Mouse (Mus musculus): ENCODE measurements at regions not wholly inside any gene's neighbourhood (a gene's known extent, or its start where the extent isn't known, plus 50 kb on each side); places are given as distances from the start of the nearest gene placed in this dataset.

- no peak for ATAC-seq (replicated peaks; ENCODE audit: low read depth, poor library complexity, severe bottlenecking)
Measured at GRCm38 (mm10) chr1:185615819-185616429, 161.3 kb downstream of the Slc30a10 start.

GRCm38 (mm10) chr1:185617691-185618090, 163.0 kb downstream of the Slc30a10 start:
- no peak for ATAC-seq (replicated peaks; ENCODE audit: low read depth, poor library complexity, severe bottlenecking)

DNA sequence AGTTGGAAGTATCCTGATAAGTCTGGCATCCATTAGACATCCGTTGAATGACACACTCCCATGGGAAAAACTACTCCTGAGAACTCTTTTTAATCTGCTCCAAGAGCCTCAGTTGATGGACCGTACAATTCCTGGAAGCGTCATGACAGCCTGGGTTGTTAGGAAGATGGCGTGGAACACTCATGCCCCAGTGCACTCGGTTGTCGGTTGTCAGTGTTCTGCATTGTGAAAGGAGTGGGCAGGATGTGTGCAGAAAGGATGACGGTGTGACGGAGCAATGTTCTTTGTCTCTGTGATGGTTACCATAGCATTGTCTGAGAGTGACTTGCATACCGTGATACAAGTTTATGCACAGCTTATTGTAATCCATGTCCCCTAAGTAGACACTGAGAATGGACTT, 164.4 kb downstream of the Slc30a10 start:
- ATAC-seq (replicated peaks; ENCODE audit: low read depth, poor library complexity, severe bottlenecking) = no peak

- no peak for ATAC-seq (replicated peaks; ENCODE audit: low read depth, poor library complexity, severe bottlenecking)
Measured at GRCm38 (mm10) chr1:185628401-185628800, 173.8 kb downstream of the Slc30a10 start.

DNA sequence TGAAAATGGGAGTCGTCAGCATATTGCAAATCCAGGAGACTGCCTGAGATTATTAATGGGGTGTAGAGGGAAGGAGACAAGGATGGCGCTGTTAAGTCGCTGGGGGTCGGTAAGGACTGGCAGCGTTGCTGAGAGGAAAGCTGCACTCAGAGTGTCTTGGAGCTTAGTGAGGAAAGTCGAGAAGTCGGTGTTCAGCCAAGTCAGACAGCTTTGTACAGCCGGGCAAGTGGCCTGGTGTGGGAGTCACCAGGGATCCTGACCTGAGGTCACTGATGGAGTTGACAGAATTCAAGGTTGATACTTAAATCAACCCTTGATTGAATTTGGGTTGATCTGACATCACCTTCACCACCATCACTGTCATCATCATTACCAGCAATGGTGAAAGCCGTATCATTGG, 175.3 kb downstream of the Slc30a10 start:
- ATAC-seq (replicated peaks; ENCODE audit: low read depth, poor library complexity, severe bottlenecking) = no peak

GRCm38 (mm10) chr1:185638631-185639030, 184.0 kb downstream of the Slc30a10 start:
- no peak for ATAC-seq (replicated peaks; ENCODE audit: low read depth, poor library complexity, severe bottlenecking)

- ATAC-seq (replicated peaks; ENCODE audit: low read depth, poor library complexity, severe bottlenecking) = no peak
Measured at GRCm38 (mm10) chr1:185639486-185639885, 184.8 kb downstream of the Slc30a10 start.

DNA sequence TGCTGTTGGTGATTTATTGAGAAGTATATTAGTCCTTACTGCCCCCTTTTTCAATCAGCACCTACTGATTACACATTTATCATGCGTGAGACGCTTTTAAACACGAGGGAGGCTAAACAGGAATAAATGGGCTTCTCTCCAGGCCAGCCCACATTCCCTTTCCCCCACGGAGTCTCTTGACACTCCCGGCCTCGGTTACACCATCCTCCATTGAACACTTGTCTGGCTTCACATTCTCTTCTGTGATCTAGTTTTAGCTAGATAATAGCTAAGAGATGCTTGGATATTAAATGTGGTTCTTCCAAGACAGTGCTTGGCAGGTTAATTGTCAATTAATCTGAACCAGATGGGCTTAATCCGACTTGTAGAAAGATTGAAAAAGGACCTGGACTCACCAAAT, 189.4 kb downstream of the Slc30a10 start:
- no peak for ATAC-seq (replicated peaks; ENCODE audit: low read depth, poor library complexity, severe bottlenecking)

GRCm38 (mm10) chr1:185648128-185648527, 193.5 kb downstream of the Slc30a10 start:
- ATAC-seq (replicated peaks; ENCODE audit: low read depth, poor library complexity, severe bottlenecking) = no peak

- ATAC-seq (replicated peaks; ENCODE audit: low read depth, poor library complexity, severe bottlenecking) = no peak
Measured at GRCm38 (mm10) chr1:185648926-185649325, 194.3 kb downstream of the Slc30a10 start.

DNA sequence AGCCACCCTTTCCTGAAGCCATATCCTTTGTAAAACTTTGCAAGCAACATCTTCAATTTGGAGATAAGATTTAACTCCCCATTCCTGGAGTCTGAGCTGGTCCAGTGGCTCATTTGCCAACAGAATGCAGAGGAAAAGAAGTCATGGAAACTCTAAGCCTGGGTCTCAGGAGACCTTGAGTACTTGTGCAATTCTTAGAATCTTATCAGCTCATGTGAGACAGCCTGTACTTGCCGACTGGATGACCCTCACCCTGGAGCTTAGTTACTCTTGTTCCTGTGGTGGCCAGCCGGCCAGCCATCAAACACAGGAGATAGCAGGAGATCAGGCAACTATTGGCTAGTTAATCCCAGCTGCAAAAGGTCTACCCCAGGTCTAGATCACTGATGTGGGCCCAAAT, 196.3 kb downstream of the Slc30a10 start:
- ATAC-seq (replicated peaks; ENCODE audit: low read depth, poor library complexity, severe bottlenecking) = no peak

DNA sequence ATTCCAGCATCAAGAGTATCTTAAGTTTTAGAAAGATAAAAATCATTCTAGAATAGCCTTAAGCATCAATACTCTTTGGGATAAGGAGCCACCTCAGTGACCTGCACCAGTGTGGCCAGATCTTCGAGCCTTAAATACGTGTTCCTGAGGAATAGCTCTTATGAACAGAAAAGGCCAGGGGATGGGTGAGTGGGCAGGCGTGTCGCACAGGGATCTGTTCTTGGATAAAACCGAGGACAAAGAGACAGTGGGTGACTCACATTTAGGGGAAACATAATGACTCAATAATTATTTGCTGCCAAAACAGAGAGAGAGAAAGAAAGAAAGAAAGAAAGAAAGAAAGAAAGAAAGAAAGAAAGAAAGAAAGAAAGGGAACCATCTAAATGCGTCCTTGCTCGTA, 200.4 kb downstream of the Slc30a10 start:
- no peak for ATAC-seq (replicated peaks; ENCODE audit: low read depth, poor library complexity, severe bottlenecking)

GRCm38 (mm10) chr1:185655461-185655860, 200.8 kb downstream of the Slc30a10 start:
- ATAC-seq (replicated peaks; ENCODE audit: low read depth, poor library complexity, severe bottlenecking) = no peak

DNA sequence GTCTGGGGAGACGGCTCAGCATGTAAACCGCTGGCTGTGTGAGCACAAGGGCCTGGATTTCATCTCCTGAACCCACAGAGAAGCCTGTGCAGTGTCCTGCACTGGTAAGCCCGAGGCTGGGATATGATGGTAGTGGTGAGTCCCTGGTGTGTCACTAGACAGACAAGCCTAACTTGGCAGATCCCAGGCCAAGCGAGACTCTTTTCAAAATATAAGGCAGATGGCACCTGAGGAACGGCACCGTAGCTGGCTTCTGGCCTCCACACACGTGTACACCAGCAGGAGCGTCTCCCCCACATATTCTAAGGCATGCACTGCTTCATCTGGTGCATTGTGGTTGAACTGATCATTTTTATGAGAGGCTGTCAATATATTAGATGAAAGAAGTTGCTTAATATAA, 202.6 kb downstream of the Slc30a10 start:
- ATAC-seq (replicated peaks; ENCODE audit: low read depth, poor library complexity, severe bottlenecking) = no peak

DNA sequence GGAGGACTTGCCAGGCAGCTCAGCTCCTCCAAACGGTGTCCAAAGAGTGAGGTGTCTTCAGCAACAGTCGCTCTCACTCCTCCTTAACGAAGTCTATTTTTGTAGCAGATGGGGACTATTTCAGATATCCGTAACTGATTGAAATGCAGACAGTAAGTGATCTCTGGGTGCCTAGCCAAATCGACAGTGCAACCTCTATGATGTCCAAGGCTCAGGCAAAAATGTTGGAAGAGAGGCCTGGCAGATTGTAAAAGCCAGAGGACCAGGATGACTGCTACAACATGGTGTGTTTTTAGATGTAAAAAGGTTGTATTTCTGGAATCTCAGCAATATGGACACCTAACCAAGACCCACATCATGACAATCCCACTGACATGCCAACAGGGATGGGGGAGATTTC, 204.8 kb downstream of the Slc30a10 start:
- no peak for ATAC-seq (replicated peaks; ENCODE audit: low read depth, poor library complexity, severe bottlenecking)

GRCm38 (mm10) chr1:185662336-185662735, 207.7 kb downstream of the Slc30a10 start:
- ATAC-seq (replicated peaks; ENCODE audit: low read depth, poor library complexity, severe bottlenecking) = no peak

DNA sequence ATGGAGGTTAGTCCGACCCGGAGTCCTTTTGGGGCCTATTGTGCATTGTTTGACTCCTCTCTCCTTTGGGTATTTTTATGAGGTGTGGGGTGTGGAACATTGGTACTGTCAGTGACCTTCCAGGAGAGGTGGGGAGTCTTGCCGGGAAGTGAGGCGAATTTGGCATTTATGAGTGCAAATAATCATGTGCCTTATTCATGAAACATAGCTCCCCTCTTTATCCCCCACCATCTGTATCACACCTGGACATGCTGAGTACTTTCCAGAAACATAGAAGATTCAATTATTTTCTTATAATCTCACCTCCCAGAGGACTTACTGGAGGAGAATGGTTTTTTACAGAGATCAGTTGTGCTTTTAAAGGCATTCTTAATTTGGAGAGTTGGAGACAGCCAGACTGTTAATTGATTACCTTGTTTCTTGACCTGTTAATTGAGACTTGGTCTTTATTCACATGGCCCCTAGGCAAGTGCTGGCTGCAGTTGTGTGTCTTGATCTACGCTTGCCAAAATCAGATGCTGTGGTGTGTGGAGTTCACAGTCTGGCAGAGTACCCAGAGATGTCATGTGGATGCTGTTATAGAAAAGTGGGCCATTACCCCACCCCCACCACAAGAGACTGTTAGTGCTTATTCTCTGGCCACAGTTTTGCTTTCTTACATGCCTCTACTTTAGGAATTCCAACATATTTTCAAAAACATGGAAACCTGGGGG, 215.5 kb downstream of the Slc30a10 start:
- ATAC-seq (replicated peaks; ENCODE audit: low read depth, poor library complexity, severe bottlenecking) = no peak

GRCm38 (mm10) chr1:185672940-185673339, 218.3 kb downstream of the Slc30a10 start:
- ATAC-seq (replicated peaks; ENCODE audit: low read depth, poor library complexity, severe bottlenecking) = no peak

DNA sequence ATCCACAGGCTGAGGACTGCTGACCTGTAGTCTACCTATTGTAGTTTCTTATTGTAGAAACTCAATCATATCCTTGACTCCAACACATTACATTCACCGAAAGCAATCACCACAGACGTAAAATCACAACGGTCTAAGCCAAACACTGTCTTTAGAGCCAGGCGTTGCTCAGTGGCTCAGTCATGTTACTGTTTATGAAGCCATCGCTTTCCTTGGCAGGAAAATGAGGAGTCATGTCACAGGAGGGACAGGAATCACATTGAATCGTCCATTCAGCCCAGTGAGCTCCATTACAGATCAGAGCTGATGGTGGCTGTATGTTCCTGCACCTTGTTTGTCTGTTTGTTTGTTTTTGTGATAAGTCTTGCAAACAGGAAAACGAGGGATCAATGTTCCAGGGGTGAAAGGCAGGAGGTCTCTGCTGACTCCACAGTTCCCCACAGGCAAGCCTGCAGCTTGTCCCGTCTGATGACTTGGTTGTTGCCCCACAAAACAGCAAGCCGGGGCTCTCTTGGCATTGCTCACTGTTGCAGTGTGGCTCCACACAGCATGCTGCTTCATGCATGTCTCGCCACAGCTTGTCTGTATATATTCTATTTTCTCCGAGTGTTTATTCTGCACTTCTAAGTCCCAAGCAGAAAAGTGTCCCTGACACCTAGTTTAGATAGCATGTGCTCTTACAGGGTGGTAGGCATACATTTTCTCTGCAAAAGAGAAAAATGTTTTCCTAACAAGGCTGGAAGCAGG, 221.2 kb downstream of the Slc30a10 start:
- ATAC-seq (replicated peaks; ENCODE audit: low read depth, poor library complexity, severe bottlenecking) = no peak

GRCm38 (mm10) chr1:185681610-185682457, 227.2 kb downstream of the Slc30a10 start:
- peak; percentile 90 for ATAC-seq (replicated peaks; ENCODE audit: low read depth, poor library complexity, severe bottlenecking)

GRCm38 (mm10) chr1:185682458-185682750, 227.8 kb downstream of the Slc30a10 start:
- no peak for ATAC-seq (replicated peaks; ENCODE audit: low read depth, poor library complexity, severe bottlenecking)

Data from common myeloid progenitor, adult 5-6 weeks (primary cell).